Mouse (Mus musculus): ENCODE results near the gene Vmn2r23.
"Not testable (repeated sequence)": the region's sequence is repeated elsewhere in the genome, so short reads cannot be mapped to it uniquely, and the experiment has no call there.

Gene Vmn2r23

DNA sequence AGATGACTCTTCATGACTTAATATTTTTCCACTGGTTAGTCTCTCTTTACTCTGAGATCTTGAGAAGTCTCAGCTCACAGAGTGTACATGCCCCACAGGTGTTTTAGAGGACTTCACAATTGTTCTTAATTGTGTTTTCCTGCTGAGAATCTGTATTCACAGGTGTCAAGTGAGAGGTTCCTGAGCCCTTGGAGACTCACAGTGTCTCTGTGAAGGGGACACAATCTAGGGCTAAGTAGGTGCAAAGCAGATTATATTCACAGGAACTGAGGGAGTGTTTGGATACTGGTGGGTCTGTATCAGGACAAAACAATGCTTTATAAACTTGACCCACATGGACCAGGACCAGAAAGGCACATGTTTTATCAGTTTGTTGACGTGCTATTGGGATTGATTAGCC, at the start of gene Vmn2r23:
Vmn2r23 (plus strand) TSS at position 301 of the 400 bp plus-strand sequence.
- no peak for DNase-seq (ENCODE audit: low spot score)

- DNase-seq (ENCODE audit: low spot score), result no peak
Measured at GRCm38 (mm10) chr6:123657040-123657439, 45.4 kb upstream of the Vmn2r23 start.

- not testable (repeated sequence) for DNase-seq (ENCODE audit: low spot score)
Measured at GRCm38 (mm10) chr6:123696639-123697038, 5.8 kb upstream of the Vmn2r23 start.

DNA sequence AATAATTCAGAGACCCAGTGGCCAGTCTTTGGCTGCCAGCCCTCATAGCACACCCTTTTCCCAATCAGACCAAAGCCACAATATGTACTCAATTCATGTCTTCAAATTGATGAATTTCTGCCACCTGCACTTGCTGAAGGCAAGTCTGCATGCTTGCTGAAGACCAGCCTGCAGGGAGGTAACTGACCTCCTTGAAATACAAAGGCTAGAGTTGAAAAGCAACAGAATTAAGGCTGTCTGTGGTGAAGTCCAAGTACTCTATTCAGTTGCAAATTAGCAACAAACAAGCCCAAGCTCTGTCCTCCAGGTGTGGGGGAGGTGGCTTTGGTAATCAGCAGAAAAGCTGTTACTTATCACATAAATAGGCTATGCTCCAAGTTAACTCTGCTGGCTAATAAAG, 5.3 kb upstream of the Vmn2r23 start:
- no peak for DNase-seq (ENCODE audit: low spot score)

DNA sequence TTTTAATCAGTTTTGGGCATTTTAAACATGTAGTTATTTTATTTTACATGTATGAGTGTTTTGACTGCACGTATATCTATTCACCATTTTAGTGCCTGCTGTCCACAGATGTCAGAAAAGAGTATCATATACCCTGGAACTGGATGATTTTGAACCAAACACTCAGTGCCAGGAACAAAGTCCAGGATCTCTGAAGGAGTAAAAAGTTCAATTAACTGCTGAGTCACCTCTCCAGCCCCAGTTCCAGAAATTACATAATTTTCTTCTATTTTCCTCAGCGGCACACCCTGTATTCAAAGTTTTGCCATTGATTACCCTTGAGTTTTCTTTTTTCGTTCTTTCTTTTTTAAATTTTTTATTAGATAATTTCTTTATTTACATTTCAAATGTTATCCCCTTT, 67.6 kb downstream of the Vmn2r23 start:
- DNase-seq (ENCODE audit: low spot score), result no peak

- no peak for DNase-seq (ENCODE audit: low spot score)
Measured at GRCm38 (mm10) chr6:123778579-123778978, 76.1 kb downstream of the Vmn2r23 start, which contains the start of gene Vmn2r24. Gene Vmn2r24, plus strand, starts transcription at chr6:123778879.

GRCm38 (mm10) chr6:123784857-123785256, 82.4 kb downstream of the Vmn2r23 start:
- DNase-seq (ENCODE audit: low spot score), result no peak

DNA sequence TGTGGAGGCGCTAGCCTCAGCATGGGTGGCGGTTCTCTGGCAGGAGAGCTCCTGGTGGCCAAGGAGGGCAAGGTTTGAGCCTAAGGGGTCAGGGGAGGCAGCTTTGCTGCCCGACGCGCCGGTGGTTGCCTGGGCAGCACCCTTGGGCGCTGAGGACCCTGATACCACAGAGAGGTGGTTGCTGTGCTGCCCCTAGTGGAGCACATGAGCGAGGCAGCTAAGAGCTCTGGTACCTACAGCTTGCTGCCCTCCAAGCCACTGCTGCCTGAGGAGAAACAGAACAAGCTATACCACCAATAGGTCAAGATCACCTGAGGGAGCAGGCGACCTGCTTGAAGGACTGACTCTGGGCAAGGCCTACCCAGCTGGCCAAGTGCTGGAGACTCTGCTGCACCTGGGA, 91.3 kb downstream of the Vmn2r23 start:
- DNase-seq (ENCODE audit: low spot score), result no peak

Measured in urinary bladder, postnatal 14 days (tissue).